Mouse (Mus musculus) retina, postnatal 7 days (tissue): ENCODE measurements around the gene Eif3k.
"Not testable (repeated sequence)": the region's sequence is repeated elsewhere in the genome, so short reads cannot be mapped to it uniquely, and the experiment has no call there.

Source experiments
- DNase-seq: peaks from one replicate; pipeline ENCODE4 v3.0.0-alpha.2; 2012; ENCODE audit warnings: low read depth, low spot score

Gene Eif3k

DNA sequence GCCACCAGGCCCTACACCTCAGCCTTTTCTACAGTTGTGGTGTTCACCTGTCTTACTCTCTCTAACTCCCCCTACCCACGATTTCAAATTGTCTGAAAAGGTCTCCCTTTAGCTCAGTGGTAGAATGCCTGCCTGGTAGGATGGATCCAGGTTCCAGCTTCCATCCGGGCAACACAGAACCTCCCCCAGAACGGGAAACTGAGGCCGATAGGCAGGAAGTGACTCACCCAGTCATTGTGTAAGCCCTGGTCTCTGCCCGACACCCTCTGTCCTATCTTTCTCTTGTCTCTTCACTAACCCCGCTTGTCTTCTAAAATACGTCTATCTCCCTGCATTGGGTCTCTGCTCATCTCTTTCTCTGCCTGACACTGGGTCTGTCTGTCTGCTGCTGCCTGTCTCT lies 3.5 kb upstream of the Eif3k start:
- DNase-seq, result no peak

DNA sequence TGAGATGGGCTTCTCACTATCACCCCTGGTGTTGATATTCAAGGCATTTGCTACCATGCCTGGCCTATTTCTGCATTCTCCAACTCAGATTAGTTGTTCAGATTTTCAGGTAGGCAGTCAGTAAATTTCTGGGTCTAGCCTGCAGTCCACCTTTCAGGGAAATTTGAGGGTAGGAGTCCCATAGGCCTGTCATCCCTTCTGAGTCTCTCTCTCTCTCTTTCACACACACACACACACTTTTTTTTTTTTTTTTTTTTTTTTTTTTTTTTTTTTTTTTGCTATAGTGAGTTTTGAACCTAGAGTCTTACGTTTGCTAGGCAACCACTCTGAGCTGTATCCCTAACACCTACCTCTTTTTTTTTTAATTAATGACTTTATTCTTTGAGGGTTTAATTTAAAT lies 2.8 kb upstream of the Eif3k start:
- no peak for DNase-seq

DNA sequence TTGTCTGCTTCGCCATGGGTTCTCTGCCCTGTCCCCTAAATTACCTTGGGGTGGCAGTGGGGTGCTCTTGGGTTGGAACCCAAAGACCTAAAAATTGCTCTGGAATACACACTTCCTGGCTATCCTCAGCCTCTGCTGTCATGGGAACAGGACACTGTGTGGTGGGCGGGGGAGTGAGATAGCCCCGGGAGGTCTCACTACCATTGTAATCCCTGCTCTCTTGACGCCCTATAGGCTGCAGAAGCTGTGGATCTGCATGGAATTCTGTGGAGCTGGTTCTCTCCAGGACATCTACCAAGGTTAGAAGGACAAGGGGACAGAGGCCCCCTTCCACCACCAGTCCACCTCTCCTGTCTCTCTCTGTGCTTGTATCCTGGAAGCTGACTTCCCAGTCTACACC lies 2.2 kb upstream of the Eif3k start:
- no peak for DNase-seq

DNA sequence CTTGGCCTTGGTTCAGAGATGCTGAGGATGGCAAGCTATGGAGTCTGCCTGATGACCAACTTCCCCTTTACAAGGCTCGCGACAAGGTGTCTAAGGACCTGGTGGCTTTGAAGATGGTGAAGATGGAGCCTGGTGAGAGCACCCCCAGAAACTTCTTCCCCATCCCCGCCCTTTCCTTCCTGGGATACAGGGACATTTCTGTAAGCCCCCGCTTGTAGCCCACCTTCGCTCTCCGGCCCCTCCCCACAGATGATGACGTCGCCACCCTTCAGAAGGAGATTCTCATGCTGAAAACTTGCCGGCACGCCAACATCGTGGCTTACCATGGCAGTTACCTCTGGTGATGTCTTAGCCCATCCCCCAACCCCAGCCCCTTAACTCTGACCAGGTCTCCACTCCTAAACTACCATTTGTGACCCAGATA lies 1.5 kb upstream of the Eif3k start:
- no peak for DNase-seq

DNA sequence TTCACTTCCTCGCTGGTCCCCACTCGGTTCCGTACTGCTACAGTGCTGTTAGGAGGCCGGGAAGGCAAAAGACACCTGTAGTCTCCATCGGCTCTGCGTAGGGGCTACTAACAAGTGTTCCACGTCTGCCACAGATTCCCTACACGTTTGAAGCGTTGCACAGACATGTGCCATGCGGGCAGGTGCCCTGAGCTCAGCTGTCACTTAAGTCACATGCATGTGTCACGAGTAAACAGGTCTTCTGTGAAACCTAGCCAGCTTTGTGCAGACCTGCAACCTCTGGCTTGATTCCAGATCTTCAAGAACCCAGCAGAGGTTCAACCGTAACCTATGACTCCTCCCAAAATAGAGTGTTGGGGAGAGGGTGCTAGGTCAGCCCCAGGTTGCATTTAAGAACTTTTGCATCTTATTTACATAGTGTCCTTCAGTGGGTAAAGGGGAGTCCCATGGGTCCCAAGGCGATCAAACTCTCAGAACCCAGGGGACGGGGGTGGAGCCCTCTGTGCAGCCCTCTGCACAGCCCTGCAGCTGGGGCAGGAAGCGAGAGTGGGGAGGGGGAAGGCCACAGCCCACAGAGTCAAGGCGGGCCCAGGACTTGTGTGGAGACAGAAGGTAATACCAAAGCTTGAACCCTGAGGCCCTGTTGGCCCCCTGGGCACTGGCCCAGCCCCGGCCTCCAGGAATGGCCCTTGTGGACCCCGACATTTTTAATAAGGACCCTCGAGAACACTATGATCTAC lies 780 bp upstream of the Eif3k start:
- DNase-seq, result no peak

DNA sequence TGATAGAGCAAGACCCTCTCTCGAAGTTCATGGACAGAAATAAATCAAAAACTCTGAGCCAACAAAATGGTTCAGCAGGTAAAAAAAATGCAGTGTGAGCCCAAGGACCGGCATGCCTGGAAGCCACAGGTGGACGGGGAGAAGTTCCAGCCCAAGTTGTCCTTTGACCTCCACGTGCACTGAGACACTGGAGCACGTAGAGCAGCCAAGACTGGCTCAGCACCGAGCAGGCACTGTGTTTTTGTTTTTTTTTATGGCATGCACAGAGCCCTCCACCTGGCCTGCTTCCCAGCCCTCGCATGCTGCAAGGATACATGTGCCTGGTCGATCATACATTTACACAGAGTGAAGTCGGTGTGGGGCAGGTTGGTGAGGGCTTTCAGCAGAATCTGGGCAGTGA lies 4.1 kb downstream of the Eif3k start:
- DNase-seq, result no peak

DNA sequence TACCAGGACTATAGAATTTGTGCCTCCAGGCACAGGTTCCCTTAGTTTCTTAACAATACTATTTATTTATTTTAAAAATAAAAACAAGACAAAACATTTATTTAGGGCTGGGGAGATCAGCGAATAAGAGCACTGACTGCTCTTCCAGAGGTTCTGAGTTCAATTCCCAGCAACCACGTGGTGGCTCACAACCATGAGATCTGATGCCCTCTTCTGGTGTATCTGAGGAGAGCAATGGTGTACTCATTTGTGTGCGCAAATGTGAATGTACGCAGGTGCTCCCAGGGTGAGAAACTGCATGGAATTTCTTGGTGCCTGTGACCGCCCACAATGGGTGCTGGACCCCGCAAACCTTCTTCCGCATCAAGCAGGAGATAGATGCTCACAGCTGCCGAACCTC lies 8.6 kb downstream of the Eif3k start:
- no peak for DNase-seq

DNA sequence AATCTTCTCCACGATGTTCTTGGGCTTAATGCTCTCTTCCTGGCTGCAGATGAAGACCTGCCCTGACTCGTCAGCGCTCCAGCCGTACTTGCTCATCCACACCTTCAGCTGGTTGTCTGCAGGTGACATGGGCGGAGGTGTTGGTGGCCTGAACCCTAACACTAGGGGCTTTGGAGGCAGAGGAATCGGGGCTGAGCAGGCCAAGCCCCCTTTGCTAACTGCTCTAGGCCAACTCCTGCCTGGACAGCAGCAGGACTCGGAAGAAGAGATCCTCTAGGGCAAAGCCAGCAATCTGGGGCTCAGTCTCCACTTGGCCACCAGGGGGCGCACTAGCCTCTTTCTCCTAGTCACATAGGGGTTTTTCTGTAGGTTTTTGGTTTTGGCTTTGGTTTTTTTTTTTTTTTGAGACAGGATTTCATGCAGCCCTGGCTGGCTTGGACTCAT lies 9.1 kb downstream of the Eif3k start:
- peak; percentile 49 for DNase-seq

DNA sequence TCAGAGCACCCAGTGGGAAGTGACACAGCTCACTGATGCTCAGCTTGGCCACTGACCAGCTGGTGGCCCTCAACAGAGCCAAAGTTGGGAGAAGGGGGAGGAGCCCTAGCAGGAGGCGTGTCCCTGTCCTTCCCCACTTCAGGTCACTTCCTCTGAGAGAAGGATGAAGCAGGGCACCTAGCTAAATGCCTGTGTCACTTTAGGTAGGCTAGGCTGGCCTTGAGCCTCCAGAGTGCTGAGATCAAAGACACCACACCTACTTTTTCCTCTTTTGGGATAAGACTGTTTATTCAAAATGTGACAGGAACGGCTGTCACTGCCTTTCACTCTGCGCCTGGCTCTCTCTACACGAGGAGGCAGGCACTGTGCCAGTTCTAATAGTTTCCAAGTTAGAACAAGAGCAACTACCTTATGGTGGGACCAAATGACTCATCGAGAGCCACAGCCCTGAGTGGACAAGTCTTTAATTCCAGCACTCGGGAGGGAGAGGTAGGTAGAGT lies 9.8 kb downstream of the Eif3k start:
- no peak for DNase-seq

DNA sequence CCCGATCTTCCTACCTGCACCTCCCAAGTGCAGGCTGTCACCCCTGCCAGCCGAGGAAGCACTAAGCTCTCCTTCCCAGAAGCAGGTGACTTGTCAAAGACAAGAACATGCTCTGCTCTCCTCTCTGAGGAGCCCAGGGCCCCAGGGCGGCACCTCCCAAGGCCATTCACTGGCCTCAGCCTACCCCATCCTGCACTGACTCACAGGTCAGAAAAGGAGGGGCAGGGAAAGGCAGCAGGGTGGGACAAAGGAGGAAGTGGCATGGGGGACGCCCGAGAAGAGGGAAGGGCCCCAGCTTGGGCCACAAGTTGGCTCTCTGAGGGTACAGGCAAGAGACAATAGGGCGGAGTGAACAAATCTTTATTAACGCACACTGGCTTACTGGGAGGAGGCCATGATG lies 10.6 kb downstream of the Eif3k start:
- DNase-seq, result no peak

DNA sequence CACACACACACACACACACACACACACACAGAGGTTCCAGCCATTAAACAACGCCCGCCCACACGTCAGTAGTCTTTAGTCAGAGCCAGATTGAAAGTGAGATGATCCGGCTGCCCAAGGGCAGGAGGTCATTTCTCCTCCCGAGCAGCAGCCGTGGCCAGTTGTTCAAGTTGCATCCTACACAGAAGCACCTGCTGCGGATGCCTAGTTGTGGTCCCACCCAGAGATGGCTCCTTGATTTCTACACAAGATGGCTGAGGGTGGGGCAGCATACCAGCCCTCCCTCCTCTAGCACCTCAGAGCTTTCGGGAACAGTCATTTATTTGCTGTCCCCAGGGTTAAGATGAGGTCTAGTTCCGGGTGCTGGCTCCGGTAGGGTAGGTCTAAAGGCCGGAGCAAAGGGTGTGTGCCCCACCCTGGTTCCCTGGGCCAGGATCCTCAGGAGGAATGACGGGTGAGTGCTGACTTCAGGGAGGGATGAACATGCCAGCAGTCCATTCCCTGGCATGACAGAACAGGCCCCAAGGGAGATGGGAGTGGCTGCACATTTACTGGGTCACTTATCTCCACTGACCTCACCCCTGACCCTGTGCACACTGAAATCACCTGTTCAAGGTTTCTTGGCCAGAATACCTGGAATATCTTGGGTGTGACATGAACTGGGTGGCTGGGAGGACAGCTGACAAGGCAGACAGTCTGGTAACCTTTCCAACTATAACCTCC lies 11.8 kb downstream of the Eif3k start:
- DNase-seq, result no peak

DNA sequence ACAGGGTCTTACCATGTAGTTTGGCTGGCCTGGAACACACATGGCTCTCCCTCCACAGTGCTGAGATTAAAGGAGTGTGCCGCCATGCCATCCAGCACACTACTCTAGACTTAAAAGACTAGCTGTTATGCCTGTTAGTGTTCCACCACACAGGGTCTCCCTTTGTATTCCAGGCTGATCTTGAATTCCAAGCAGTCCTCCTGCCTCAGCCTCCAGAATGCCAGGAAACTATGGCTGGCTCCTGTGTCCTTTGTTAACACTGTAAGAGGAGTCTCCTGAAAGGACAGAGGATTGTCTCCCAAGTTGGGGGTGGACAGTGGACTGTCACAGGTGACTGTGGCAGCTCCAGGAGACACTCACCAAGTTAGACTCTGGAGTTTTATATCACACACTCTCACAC lies 12.4 kb downstream of the Eif3k start:
- DNase-seq, result no peak

DNA sequence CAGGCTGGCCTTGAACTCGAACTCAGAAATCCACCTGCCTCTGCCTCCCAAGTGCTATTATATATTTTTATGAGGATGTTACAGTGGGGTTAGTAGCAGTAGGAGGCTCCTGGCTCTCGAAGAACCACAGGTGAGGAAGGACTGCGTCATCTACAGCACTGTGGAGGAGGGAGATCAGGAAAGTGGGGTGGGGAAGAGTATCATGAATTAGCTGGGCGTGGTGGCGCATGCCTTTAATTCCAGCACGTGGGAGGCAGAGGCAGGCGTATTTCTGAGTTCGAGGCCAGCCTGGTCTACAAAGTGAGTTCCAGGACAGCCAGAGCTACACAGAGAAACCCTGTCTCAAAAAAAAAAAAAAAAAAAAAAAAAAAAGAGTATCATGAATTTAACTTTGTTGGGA lies 13.5 kb downstream of the Eif3k start:
- not testable (repeated sequence) for DNase-seq

DNA sequence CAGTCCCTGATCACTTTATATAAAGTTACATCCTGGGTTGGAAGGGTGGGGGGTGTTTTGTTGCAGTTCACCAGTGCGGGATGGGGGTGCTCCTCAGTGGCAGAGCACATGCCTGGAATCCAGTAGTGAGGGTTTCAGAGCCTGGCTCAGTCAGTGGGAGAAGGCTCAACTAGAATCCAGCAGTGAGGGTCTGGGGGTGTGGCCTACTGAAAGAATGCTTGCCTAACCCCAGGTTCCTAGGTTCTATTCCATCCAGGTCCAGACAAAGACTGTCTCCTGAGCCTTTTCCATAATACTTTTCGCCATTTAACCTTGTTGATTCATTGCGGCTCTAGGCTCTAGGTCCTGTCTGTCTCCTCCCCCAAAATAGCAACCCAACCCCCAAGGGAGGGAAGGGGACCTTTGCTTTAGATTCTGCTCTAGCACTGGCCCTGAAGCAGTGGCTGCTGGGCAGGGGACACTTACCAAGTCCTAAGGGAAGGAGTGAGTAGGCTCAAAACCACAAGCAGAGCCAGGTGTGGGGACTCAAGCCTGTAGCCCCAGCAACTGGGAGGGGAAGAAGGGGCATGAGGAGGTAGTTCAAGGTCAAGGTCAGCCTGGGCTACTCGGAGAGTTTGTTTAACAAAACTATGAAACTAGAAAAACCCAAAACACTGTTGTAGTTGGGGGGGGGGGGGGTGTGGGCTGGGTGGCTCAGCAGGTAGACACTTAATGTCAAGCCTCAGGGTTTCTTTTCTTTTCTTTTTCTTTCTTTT lies 14.7 kb downstream of the Eif3k start:
- DNase-seq, result no peak

DNA sequence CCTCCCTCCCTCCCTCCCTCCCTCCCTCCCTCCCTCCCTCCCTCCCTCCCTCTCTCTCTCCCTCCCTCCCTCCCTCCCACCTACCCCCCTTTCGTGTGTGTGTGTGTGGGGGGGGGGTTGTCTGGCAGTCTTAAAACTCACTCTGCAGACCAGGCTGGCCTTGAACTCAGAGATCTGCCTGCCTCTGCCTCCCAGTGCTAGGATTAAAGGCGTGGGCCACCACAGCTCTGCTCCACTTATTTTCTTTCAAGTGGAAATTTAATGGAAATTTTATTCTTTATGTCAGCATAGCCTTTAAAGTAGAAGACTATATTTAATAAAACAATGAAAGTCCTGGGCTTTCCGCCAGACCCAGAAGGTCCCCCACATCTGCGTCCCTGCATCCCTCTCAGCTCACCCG lies 15.5 kb downstream of the Eif3k start:
- no peak for DNase-seq

DNA sequence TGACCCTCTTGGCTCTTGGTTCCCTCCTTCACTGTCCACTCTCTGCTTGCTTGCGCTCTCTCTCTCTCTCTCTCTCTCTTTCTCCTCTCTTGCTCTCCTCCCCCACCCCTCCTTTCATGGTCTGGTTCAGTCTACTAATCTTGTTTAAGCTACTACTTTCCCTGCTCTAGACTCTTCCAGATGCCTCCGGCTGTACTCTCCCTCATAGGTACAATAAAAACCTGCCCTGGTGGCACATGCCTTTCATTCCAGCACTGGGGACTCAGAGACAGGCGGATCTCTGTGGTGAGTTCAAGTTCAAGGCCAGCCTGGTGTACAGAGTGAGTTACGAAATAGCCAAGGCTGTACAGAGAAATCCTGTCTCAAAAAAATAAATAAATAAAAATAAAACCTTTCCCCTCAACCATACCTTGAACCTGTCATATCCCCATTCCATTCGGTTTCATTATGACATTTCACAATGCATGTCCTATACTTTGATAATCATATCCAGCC lies 16.3 kb downstream of the Eif3k start:
- DNase-seq, result peak; percentile 23

DNA sequence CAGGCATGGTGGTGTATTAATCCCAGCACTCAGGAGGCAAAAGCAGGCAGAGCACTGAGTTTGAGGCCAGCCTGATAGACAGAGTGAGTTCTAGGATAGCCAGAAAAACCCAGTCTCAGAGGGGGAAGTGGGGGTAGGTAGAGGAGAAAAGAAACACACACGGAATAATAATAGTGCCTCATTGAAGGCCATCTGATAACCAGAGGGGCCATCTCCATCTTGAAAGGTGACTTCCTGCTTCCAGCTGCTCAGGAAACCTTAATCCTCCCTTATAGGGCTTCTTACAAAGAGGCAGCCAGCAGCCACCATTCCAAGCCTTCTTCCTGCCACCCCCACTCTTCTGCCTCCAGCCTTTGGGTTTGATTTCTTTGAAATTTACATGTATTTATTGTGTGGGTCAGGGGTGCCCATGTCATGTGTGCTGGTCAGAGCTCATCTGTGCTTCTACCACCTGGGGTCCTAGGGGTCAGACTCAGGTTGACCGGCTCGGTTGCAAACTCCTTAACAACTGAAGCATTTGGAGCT lies 18.2 kb downstream of the Eif3k start:
- DNase-seq, result no peak

DNA sequence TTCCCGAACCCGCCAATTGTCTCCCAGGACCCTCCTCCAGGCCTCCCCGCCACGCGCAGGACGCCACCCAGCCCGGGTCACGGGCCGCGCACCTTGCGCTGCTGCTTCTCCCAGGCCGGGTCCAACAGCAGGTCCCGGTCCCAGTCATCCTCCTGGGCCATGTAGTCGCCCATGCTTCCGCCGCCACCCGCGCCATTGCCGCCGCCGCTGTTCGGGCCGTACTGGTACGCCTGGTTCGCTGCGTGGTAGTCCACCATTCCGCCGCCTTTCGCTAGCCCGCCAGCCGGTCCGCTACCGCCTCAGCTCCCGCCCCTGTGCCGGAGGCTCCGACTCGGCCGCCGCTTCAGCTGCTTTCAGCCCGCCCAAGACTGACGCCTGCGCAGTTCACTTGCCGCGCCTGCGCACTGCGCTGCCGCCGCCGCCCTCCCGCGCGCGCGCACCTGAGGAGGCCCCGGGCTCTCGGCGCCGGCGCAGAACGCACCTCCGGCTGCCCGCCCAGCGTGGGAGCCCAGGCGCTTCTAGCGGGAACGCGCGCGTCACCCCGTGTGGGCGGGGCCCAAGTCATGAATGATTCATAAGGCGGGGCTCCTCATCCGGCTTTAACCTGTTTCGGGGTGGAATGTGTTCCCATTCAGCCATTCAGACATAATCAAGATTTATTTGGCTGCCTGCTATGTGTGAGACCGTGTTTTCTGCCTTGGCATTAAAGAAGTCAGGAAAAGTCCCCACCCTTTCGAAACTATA lies 19.6 kb downstream of the Eif3k start, which contains the start of gene Actn4:
Gene Actn4, minus strand, starts transcription at position 414 of the 744 bp plus-strand sequence.
- DNase-seq, result peak; percentile 99

DNA sequence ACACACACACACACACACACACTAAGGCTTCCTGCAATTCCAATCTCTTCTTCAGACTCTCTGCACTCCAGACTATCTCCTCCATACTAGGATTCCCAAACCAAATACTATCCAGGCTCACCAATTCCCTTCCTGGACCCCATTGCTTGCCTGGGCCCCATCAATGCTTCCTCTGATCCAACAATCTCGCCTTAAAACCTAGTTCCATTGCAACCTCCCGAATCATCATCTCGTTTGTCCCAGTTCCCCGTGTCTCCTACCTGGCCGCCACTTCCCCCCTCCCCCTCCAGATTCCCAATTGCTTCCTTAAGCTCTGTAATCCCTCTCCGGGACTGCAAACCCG lies 20.1 kb downstream of the Eif3k start:
- DNase-seq, result no peak

DNA sequence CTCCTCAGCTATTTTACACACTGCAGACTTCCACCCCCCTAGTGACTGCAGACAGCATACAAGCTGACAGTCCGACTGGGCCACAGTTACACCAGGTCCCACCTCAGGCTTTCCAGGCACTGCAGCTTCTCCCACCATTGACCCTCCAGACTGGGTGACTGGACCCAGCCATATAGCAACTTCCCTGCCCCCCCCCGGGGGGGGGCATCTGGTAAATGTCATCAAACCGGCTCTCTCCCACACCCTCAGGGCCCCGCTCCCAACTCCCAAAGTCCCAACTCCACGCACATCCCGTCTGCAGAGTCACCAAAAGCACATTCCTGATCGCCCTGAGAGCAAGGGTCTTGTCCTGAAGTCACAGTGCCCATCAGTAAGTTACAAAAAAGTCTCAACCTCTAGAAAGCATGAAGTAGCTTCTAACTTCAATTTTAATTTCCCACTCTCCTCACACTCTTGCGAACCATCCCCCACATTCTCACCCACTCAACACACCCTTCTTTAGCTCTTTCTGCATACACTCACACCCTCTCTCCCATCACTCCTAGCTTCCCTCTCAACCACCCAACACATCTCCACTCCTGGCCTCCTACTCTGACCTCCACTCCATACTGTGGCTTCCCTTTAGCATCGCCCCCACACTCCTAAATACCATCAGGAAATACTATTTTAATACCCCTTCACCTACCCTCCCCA lies 21.2 kb downstream of the Eif3k start:
- DNase-seq, result no peak
